Mouse (Mus musculus) heart, adult 2 months (tissue): ENCODE results near the gene Fntb. TPM values are rescaled to one million over a fixed set of nuclear protein-coding genes. Genes with fewer than 3 reads are reported as not detected.

Experiments
- DNase-seq, 2 experiments: peaks; one replicate each; pipeline ENCODE4 v3.0.0; 2021
- H3K27ac ChIP-seq: fragments of 200-600 bp; 2 replicates; pipeline ENCODE4 v1.8.1; 2022
- H3K27me3 ChIP-seq: fragments of 200-500 bp; 2 replicates; pipeline ENCODE4 v1.6.1; 2012; ENCODE audit warnings: mild to moderate bottlenecking, low read length, inconsistent platforms, mixed read lengths; ENCODE audit not compliant: control insufficient read depth, insufficient read depth
- H3K36me3 ChIP-seq: fragments of 200-500 bp; 2 replicates; pipeline ENCODE4 v1.6.1; 2012; ENCODE audit warnings: low read length, inconsistent platforms; ENCODE audit not compliant: control insufficient read depth, insufficient read depth
- H3K4me1 ChIP-seq: fragments of 200-500 bp; 2 replicates; pipeline ENCODE4 v1.6.1; 2011; ENCODE audit warnings: low read length; ENCODE audit not compliant: control insufficient read depth, insufficient read depth
- H3K4me3 ChIP-seq: fragments of 200-600 bp; 2 replicates; pipeline ENCODE4 v1.8.1; 2022
- H3K79me2 ChIP-seq: fragments of 200-500 bp; replicated peaks from 2 replicates; pipeline ENCODE4 v1.6.1; 2012; ENCODE audit warnings: mild to moderate bottlenecking, inconsistent platforms, low read length, moderate library complexity, mixed read lengths; ENCODE audit not compliant: control insufficient read depth, insufficient read depth
- H3K9ac ChIP-seq: fragments of 200-500 bp; 2 replicates; pipeline ENCODE4 v1.6.1; 2012; ENCODE audit warnings: low read depth, mild to moderate bottlenecking, control low read depth, inconsistent platforms, low read length, mixed read lengths
- CTCF ChIP-seq: fragments of 200-600 bp; IDR thresholded peaks from 2 replicates; pipeline ENCODE4 v1.8.1; 2022; ENCODE audit warnings: antibody characterized with exemption, mild to moderate bottlenecking, moderate library complexity
- EP300 ChIP-seq: fragments of 200-500 bp; IDR thresholded peaks from 2 replicates; pipeline ENCODE4 v1.6.1; 2011; ENCODE audit warnings: low read depth, low read length, control low read depth; ENCODE audit not compliant: insufficient read depth
- POLR2A ChIP-seq: fragments of 200-500 bp; IDR thresholded peaks from 2 replicates; pipeline ENCODE4 v1.6.1; 2011; ENCODE audit warnings: mild to moderate bottlenecking, low read depth, low read length, control low read depth; ENCODE audit not compliant: insufficient read depth
- WGBS: fragments of 180-500 bp; shearing (Covaris S2); methylation state at CpG from one replicate; pipeline ENCODE4 v1.1.7; 2018; 5-methylcytosine and 5-hydroxymethylcytosine counted together
- intact Hi-C: fragments of 180-260 bp; cut with DNase I; formaldehyde crosslinking; loops from one replicate; pipeline ENCODE4 v1.15.1; 2025
- polyA plus RNA-seq: library from polyadenylated mRNA; depleted of rRNA; stranded (reverse); fragments of >200 nt; gene quantifications from 2 replicates; pipeline ENCODE4 v1.2.3, GENCODE M21; 2012
- total RNA-seq, 2 experiments: library from RNA; stranded (reverse); gene quantifications; 2 replicates each; pipeline ENCODE4 v1.2.3; 2021

Gene Fntb
- total and polyA plus RNA-seq, 3 experiments = 12.6 to 19.1 (median 13.7) TPM

- no peak overlapping the region for H3K9ac ChIP-seq
- no peaks in the 10 kb centered on the region for H3K27me3 ChIP-seq
- H3K4me3 ChIP-seq = no peak overlapping the region
- no peaks in the 10 kb centered on the region for H3K79me2 ChIP-seq
- intact Hi-C loops = no loop called here
- WGBS = 43% methylated on average over 10 of the region's 10 CpGs
- no peak overlapping the region for H3K27ac ChIP-seq
- TF ChIP-seq CTCF = no peak
- TF ChIP-seq POLR2A = no peak
- TF ChIP-seq EP300 = no peak
- no peak for DNase-seq
- no peaks in the 10 kb centered on the region for H3K36me3 ChIP-seq
- H3K4me1 ChIP-seq = no peaks in the 10 kb centered on the region; the same call in 1 of the 2 replicates
Observed at GRCm38 (mm10) chr12:76813543-76813942, 48.2 kb downstream of the Fntb start.

- WGBS = 87% methylated on average over 2 of the region's 2 CpGs
- intact Hi-C loops = no loop called here
- H3K4me3 ChIP-seq = no peak overlapping the region
Observed at GRCm38 (mm10) chr12:76814120-76814519, 48.7 kb downstream of the Fntb start.

GRCm38 (mm10) chr12:76816720-76817119, 51.3 kb downstream of the Fntb start:
- Histone ChIP-seq H3K4me3 (no peak overlapping the region), H3K9ac (no peak overlapping the region), H3K4me1 (no peaks in the 10 kb centered on the region), H3K27me3 (no peaks in the 10 kb centered on the region), H3K79me2 (no peaks in the 10 kb centered on the region), H3K27ac (no peak overlapping the region), H3K36me3 (no peaks in the 10 kb centered on the region)
- intact Hi-C loops = no loop called here
- no peak for TF ChIP-seq POLR2A
- no peak for TF ChIP-seq EP300
- no peak for TF ChIP-seq CTCF
- 69% methylated on average over 4 of the region's 4 CpGs for WGBS
- no peak for DNase-seq

More at GRCm38 (mm10) chr12:76814120-76814519, 48.7 kb downstream of the Fntb start:
- no peaks in the 10 kb centered on the region for H3K27me3 ChIP-seq
- no peak overlapping the region for H3K9ac ChIP-seq
- H3K27ac ChIP-seq = no peak overlapping the region
- no peak for TF ChIP-seq POLR2A
- H3K4me1 ChIP-seq = no peaks in the 10 kb centered on the region; the same call in 1 of the 2 replicates
- DNase-seq = no peak
- H3K79me2 ChIP-seq = no peaks in the 10 kb centered on the region
- no peaks in the 10 kb centered on the region for H3K36me3 ChIP-seq

GRCm38 (mm10) chr12:76817176-76817575, 51.8 kb downstream of the Fntb start:
- Histone ChIP-seq H3K4me3 (no peak overlapping the region), H3K79me2 (no peaks in the 10 kb centered on the region), H3K36me3 (no peaks in the 10 kb centered on the region), H3K27ac (no peak overlapping the region), H3K4me1 (no peaks in the 10 kb centered on the region), H3K27me3 (peaks cover 4% of the 10 kb centered on the region; the same call in 1 of the 2 replicates), H3K9ac (no peak overlapping the region)
- WGBS = 73% methylated on average over 4 of the region's 4 CpGs
- intact Hi-C loops = no loop called here
- TF ChIP-seq EP300 (no peak), POLR2A (no peak), CTCF (no peak)
- DNase-seq = no peak

DNA sequence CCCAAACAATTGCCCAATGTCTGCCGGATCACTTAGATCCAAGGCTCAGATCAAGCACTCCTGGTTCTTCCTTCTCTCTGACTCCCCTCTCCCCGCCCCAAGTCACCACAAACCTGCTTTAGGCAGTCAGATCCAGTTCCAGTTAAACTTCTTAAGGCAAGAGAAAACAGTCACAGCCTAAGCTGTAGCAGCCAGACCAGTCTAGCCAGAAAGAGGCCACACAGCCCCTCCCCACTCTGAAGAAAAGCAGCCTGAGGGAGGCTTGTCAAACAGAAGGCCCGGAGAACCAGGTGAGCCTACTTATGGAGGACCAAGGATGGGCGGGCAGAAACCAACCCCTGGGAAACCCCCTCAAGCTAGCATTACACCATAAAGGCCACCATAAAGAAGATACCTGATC, 52.7 kb downstream of the Fntb start:
- Histone ChIP-seq H3K27me3 (peaks cover 4% of the 10 kb centered on the region; the same call in 1 of the 2 replicates), H3K4me1 (no peaks in the 10 kb centered on the region), H3K27ac (no peak overlapping the region), H3K4me3 (no peak overlapping the region), H3K9ac (no peak overlapping the region), H3K79me2 (no peaks in the 10 kb centered on the region), H3K36me3 (no peaks in the 10 kb centered on the region)
- no peak for DNase-seq
- 79% methylated on average over 4 of the region's 4 CpGs for WGBS
- TF ChIP-seq EP300 (no peak), POLR2A (no peak), CTCF (no peak)
- intact Hi-C loops = no loop called here

GRCm38 (mm10) chr12:76818908-76819307, 53.5 kb downstream of the Fntb start:
- intact Hi-C loops = no loop called here
- Histone ChIP-seq H3K27ac (no peak overlapping the region), H3K4me3 (no peak overlapping the region), H3K36me3 (no peaks in the 10 kb centered on the region), H3K79me2 (no peaks in the 10 kb centered on the region), H3K9ac (no peak overlapping the region), H3K27me3 (peaks cover 4% of the 10 kb centered on the region; the same call in 1 of the 2 replicates), H3K4me1 (no peaks in the 10 kb centered on the region)
- TF ChIP-seq POLR2A (no peak), CTCF (no peak), EP300 (no peak)
- WGBS = 84% methylated on average over 9 of the region's 9 CpGs
- no peak for DNase-seq
